Mouse (Mus musculus) activated CD4-positive, CD25-positive, alpha-beta regulatory T cell, adult 4 months (primary cell): ENCODE results near the gene Set. TPM values are rescaled to one million over a fixed set of nuclear protein-coding genes. Genes with fewer than 3 reads are reported as not detected.

Source experiments
- ATAC-seq: one replicate; pipeline ENCODE4 v1.8.0; 2017
- polyA plus RNA-seq, 2 experiments: library from polyadenylated mRNA; unstranded; fragments of 100-300 nt; shearing (Covaris generic); gene quantifications; one replicate each; pipeline ENCODE4 v1.2.1; 2017

Gene Set
- polyA plus RNA-seq, 2 experiments from 2014 or later = 369 to 379 TPM

- no peak for ATAC-seq
Measured at GRCm38 (mm10) chr2:30091521-30091920, 34.3 kb downstream of the Set start.

- no peak for ATAC-seq
Measured at GRCm38 (mm10) chr2:30092280-30092918, 35.2 kb downstream of the Set start.

- peak; percentile 97 for ATAC-seq
Measured at GRCm38 (mm10) chr2:30093471-30094207, 36.5 kb downstream of the Set start, which contains the start of gene Zdhhc12. Zdhhc12 (minus strand) TSS chr2:30093648.

GRCm38 (mm10) chr2:30094208-30094588 lies 37.0 kb downstream of the Set start:
- no peak for ATAC-seq

DNA sequence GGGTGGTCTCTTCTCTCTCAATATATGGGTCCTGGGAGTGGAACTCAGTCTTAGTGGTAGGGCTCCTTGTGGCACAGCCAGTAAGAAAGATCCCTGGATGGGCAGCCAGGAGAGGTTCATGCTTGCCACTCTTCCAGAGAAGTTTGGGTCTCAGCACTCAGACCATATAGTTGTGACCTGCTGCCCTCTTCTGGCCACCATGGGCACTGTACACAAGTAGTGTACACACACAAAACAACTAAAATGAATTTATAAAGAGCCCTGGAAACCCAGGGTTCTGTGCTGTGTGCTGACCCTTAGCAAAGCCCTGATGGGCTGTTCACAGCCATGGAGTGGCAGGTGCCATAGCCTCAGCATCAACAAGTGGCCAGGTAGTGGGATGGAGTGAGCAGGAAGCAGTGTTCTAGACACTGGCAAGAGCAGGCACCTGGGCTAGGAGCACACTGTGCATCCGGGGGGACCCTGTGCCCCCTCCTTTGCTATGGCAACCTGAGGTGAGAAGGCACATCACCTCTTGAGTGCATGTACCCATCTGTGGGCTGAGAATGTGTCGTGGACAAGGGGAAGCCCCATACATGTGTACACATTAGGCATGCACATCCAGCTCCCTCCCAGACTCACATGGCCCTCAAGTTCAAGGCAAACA lies 38.8 kb downstream of the Set start:
- no peak for ATAC-seq

DNA sequence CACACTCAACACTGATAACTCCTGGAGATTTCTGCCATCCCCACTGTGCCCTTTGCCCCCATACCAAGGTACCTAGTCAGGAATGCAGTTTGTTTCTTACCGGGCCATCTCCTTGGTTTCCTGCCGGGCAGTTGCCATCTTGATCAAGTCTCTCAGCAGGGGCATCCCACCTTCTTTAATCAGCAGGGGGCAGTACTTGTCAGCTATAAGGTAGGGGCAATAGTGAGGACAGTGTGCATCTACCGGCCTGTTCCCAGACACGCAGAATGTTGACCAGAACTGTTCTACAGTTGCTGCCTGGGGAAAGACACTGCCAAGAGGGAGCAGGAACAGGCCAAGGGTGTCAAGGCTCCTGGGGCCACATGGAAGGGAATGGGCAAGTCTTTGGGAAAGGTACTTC lies 43.0 kb downstream of the Set start:
- ATAC-seq = no peak

DNA sequence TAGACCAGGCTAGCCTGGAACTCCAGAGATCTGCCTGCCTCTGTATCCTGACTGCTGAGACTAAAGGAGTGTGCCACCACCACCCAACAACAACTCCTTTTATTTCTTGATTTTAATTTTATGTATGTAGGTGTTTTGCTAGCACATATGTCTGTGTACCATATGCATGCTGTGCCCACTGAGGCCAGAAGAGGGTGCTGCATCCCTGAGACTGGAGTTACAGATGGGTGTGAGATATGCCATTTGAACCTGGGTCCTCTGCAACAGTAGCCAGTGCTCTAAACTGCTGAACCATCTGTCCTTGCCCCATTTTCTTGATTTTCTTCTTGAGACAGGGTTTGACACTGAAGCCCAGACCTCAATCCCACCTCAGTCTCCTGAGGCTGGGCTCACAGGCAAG lies 49.2 kb downstream of the Set start:
- peak; percentile 66 for ATAC-seq

GRCm38 (mm10) chr2:30107646-30108045 lies 50.5 kb downstream of the Set start:
- ATAC-seq = no peak

- ATAC-seq = no peak
Measured at GRCm38 (mm10) chr2:30108260-30108659, 51.1 kb downstream of the Set start.

- ATAC-seq = no peak
Measured at GRCm38 (mm10) chr2:30111500-30111899, 54.3 kb downstream of the Set start.

- ATAC-seq = no peak
Measured at GRCm38 (mm10) chr2:30112564-30112963, 55.4 kb downstream of the Set start.

DNA sequence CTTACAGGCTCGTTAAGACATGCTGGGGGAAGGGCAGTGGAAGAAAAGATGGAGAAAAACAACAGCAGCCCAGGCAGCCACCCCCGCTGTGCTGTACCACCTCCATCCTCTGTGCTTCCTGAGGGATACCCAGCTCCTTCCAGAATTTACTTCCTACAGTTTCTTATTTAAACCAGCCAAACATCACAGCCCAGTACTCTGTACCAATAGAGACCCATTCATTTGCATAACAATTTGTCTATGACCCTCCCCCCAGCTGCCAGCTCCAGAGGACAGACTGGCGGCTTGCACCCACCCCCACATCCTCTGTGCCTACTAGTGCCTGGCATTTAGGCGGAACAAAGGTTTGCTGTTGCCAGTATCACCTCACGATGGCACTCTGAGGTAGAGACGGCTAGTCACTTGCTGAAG lies 62.5 kb downstream of the Set start:
- peak; percentile 56 for ATAC-seq

GRCm38 (mm10) chr2:30120269-30120668 lies 63.1 kb downstream of the Set start:
- ATAC-seq = no peak

Other genes with a start within 250 kb of the Set start
- 10 to 100 TPM; 25.1 to 25.7 TPM for gene Urm1, start 237.3 kb upstream of the Set start, polyA plus RNA-seq
- 1 to 10 TPM; 1.2 to 1.4 TPM for gene Cercam, start 188.2 kb upstream of the Set start, polyA plus RNA-seq
- gene Odf2, start 168.2 kb upstream of the Set start, polyA plus RNA-seq = 10 to 100 TPM; 44.3 to 45.0 TPM
- 10 to 100 TPM; 42.4 to 52.7 TPM for gene Gle1, start 122.0 kb upstream of the Set start, polyA plus RNA-seq
- gene Sptan1, start 91.8 kb upstream of the Set start, polyA plus RNA-seq = 10 to 100 TPM; 78.3 to 89.3 TPM
- gene Wdr34, start 8.5 kb upstream of the Set start, polyA plus RNA-seq = 1 to 10 TPM in 1 of 2 experiments, under 1 TPM in 1; 0.87 to 1.4 TPM
- gene Pkn3, start 20.3 kb downstream of the Set start, polyA plus RNA-seq = under 1 TPM in 1 of 2 experiments, not detected in 1; 0.41 TPM
- gene Zdhhc12, start 36.3 kb downstream of the Set start, polyA plus RNA-seq = 10 to 100 TPM; 31.6 to 32.4 TPM
- 10 to 100 TPM; 14.5 to 15.2 TPM for gene Zer1, start 67.2 kb downstream of the Set start, polyA plus RNA-seq
- gene Tbc1d13, start 76.4 kb downstream of the Set start, polyA plus RNA-seq = 1 to 10 TPM; 6.8 to 6.9 TPM
- 1 to 10 TPM; 2.6 to 3.3 TPM for gene Endog, start 114.1 kb downstream of the Set start, polyA plus RNA-seq
- 10 to 100 TPM; 32.0 to 33.8 TPM for gene Spout1, start 121.1 kb downstream of the Set start, polyA plus RNA-seq
- 1 to 10 TPM; 7.0 to 7.7 TPM for gene Kyat1, start 148.5 kb downstream of the Set start, polyA plus RNA-seq
- gene Lrrc8a, start 180.3 kb downstream of the Set start, polyA plus RNA-seq = 10 to 100 TPM; 34.4 to 38.4 TPM
- not detected for gene Gm28035, start 183.2 kb downstream of the Set start, polyA plus RNA-seq
- 1 to 10 TPM; 3.9 to 4.8 TPM for gene Phyhd1, start 208.8 kb downstream of the Set start, polyA plus RNA-seq
- gene Gm28038, start 223.7 kb downstream of the Set start, polyA plus RNA-seq = not detected
- gene Dolk, start 229.0 kb downstream of the Set start, polyA plus RNA-seq = 10 to 100 TPM; 11.6 to 13.6 TPM
- gene Nup188, start 229.0 kb downstream of the Set start, polyA plus RNA-seq = 10 to 100 TPM; 25.8 to 30.6 TPM